Comparison of ENCODE assay signal across 8 mouse cellular contexts in genomic region chr10:122807127-122808105, GRCm38 (mm10).
DNase-seq lines count a peak whose midpoint lies in the region; ATAC-seq and TF ChIP-seq lines count a peak whose summit lies in the region.

No protein-coding gene starts in this region.

- 30% methylated on average over 9 of the region's 9 CpGs for WGBS in embryonic facial prominence, embryonic 11.5 days
- 21% methylated on average over 9 of the region's 9 CpGs for WGBS in heart, adult 2 months
- WGBS in limb, embryonic 10.5 days = 38% methylated on average over 9 of the region's 9 CpGs
- WGBS in stomach, embryonic 15.5 days = 32% methylated on average over 9 of the region's 9 CpGs

- no peak overlapping the region for H3K4me2 ChIP-seq in embryonic facial prominence, embryonic 11.5 days (ENCODE audit: low read depth, low read length)
- H3K4me2 ChIP-seq in myocyte (ENCODE audit: low read depth) = peak overlapping the region; percentile 87
- H3K4me2 ChIP-seq in stomach, embryonic 15.5 days = no peak overlapping the region

- H3K9me3 ChIP-seq in embryonic facial prominence, embryonic 11.5 days (replicated peaks; ENCODE audit: control insufficient read depth, low read length) = no peaks in the 10 kb centered on the region; the same call in 1 of the 2 replicates
- H3K9me3 ChIP-seq in limb, embryonic 10.5 days (replicated peaks) = no peaks in the 10 kb centered on the region
- no peaks in the 10 kb centered on the region for H3K9me3 ChIP-seq in stomach, embryonic 15.5 days

- ATAC-seq in embryonic facial prominence, embryonic 11.5 days (replicated peaks; ENCODE audit: insufficient number of reproducible peaks, low FRiP score, low TSS enrichment, low read depth) = no peak
- no peak for ATAC-seq in stomach, embryonic 15.5 days (ENCODE audit: insufficient read depth, low FRiP score, low read depth)

- H3K27ac ChIP-seq in embryonic facial prominence, embryonic 11.5 days (replicated peaks; ENCODE audit: low read depth, low read length) = 0 out of 2 replicates have a peak overlapping the region, but pooled peaks have one; percentile 48
- peak overlapping the region; percentile 63 for H3K27ac ChIP-seq in heart, adult 2 months
- peak overlapping the region; percentile 83 for H3K27ac ChIP-seq in limb, embryonic 10.5 days
- H3K27ac ChIP-seq in stomach, embryonic 15.5 days = peak overlapping the region; percentile 81

- TF ChIP-seq POLR2A in heart, adult 2 months (IDR thresholded peaks at IDR 0.05; ENCODE audit: insufficient read depth, low read depth, low read length) = no peak
- no peak for TF ChIP-seq POLR2A in myocyte (IDR thresholded peaks at IDR 0.05; ENCODE audit: insufficient read length, low read depth)

- no peaks in the 10 kb centered on the region for H3K27me3 ChIP-seq in embryonic facial prominence, embryonic 11.5 days (ENCODE audit: control insufficient read depth, insufficient read depth, low read length)
- H3K27me3 ChIP-seq in heart, adult 2 months (ENCODE audit: control insufficient read depth, insufficient read depth, low read length) = no peaks in the 10 kb centered on the region
- H3K27me3 ChIP-seq in limb, embryonic 10.5 days (ENCODE audit: low read depth, poor library complexity, severe bottlenecking) = no peaks in the 10 kb centered on the region
- no peaks in the 10 kb centered on the region for H3K27me3 ChIP-seq in myocyte (ENCODE audit: control insufficient read depth, insufficient read depth, insufficient read length)
- no peaks in the 10 kb centered on the region for H3K27me3 ChIP-seq in stomach, embryonic 15.5 days (replicated peaks)

- H3K9ac ChIP-seq in embryonic facial prominence, embryonic 11.5 days (replicated peaks; ENCODE audit: low read length) = no peak overlapping the region
- no peak overlapping the region for H3K9ac ChIP-seq in heart, adult 2 months (ENCODE audit: low read depth, low read length)
- H3K9ac ChIP-seq in stomach, embryonic 15.5 days = no peak overlapping the region

- H3K36me3 ChIP-seq in embryonic facial prominence, embryonic 11.5 days (replicated peaks; ENCODE audit: control insufficient read depth, insufficient read depth, low read depth, low read length) = no peaks in the 10 kb centered on the region
- H3K36me3 ChIP-seq in heart, adult 2 months (ENCODE audit: control insufficient read depth, insufficient read depth, low read length) = peaks cover 3% of the 10 kb centered on the region
- peaks cover 7% of the 10 kb centered on the region; the same call in 1 of the 2 replicates for H3K36me3 ChIP-seq in limb, embryonic 10.5 days
- no peaks in the 10 kb centered on the region for H3K36me3 ChIP-seq in myocyte (ENCODE audit: control insufficient read depth, insufficient read depth)
- no peaks in the 10 kb centered on the region for H3K36me3 ChIP-seq in stomach, embryonic 15.5 days

- 0 out of 2 replicates have a peak, but pooled peaks have one; percentile 52 for TF ChIP-seq EP300 in heart, adult 2 months (IDR thresholded peaks at IDR 0.05; ENCODE audit: insufficient read depth, low read depth, low read length)

- no peaks in the 10 kb centered on the region for H3K79me2 ChIP-seq in heart, adult 2 months (replicated peaks; ENCODE audit: control insufficient read depth, insufficient read depth, low read length)
- no peaks in the 10 kb centered on the region for H3K79me2 ChIP-seq in myocyte (ENCODE audit: control insufficient read depth, insufficient read depth)

- intact Hi-C loops in heart, adult 2 months (cut with DNase I) = loop anchor here (2.0 to 5.0 kb wide), 3 partner anchors 90 to 177 kb away; no protein-coding TSS in a partner anchor

- no peak overlapping the region for H3ac ChIP-seq in myocyte (ENCODE audit: control insufficient read depth, insufficient read length)

- DNase-seq in 416B (ENCODE audit: low read depth) = peak; percentile 91
- peak; percentile 85 for DNase-seq in adrenal gland, postnatal 14 days
- DNase-seq in embryonic facial prominence, embryonic 11.5 days (ENCODE audit: low spot score) = peak; percentile 84
- peak; percentile 79 for DNase-seq in heart, adult 2 months
- DNase-seq in kidney, adult 18-20 months = peak; percentile 76
- DNase-seq in limb, embryonic 10.5 days (ENCODE audit: low spot score) = peak; percentile 79

- no peaks in the 10 kb centered on the region for H3K4me1 ChIP-seq in embryonic facial prominence, embryonic 11.5 days (ENCODE audit: control insufficient read depth, insufficient read depth, low read length)
- H3K4me1 ChIP-seq in heart, adult 2 months (ENCODE audit: control insufficient read depth, insufficient read depth, low read length) = peaks cover 5% of the 10 kb centered on the region
- peaks cover 43% of the 10 kb centered on the region for H3K4me1 ChIP-seq in limb, embryonic 10.5 days
- 0 out of 2 replicates have a peak, but pooled peaks cover 5% of the 10 kb centered on the region for H3K4me1 ChIP-seq in stomach, embryonic 15.5 days

- H3K4me3 ChIP-seq in embryonic facial prominence, embryonic 11.5 days (ENCODE audit: low read depth, low read length) = no peak overlapping the region
- no peak overlapping the region for H3K4me3 ChIP-seq in heart, adult 2 months
- no peak overlapping the region for H3K4me3 ChIP-seq in limb, embryonic 10.5 days
- H3K4me3 ChIP-seq in myocyte = no peak overlapping the region
- H3K4me3 ChIP-seq in stomach, embryonic 15.5 days (replicated peaks) = no peak overlapping the region

- TF ChIP-seq CTCF in heart, adult 2 months (IDR thresholded peaks at IDR 0.05) = peak; percentile 98; the same call in 1 of the 2 replicates

TF ChIP-seq in myocyte, 11 proteins besides CTCF, POLR2A, EP300 and RAD21:
- TF ChIP-seq TCF3 (IDR thresholded peaks at IDR 0.05; ENCODE audit: insufficient read length, low read depth) (no peak), USF1 (IDR thresholded peaks at IDR 0.05; ENCODE audit: low read depth) (no peak), E2F4 (IDR thresholded peaks at IDR 0.05; ENCODE audit: insufficient read depth) (no peak), TCF12 (IDR thresholded peaks at IDR 0.05; ENCODE audit: insufficient read depth, poor library complexity, severe bottlenecking) (no peak), SRF (IDR thresholded peaks at IDR 0.05; ENCODE audit: control insufficient read depth, insufficient read length, low read depth) (no peak), MYOD1 (IDR thresholded peaks at IDR 0.05; ENCODE audit: control insufficient read depth in 1 of 3, insufficient read length in 2 of 3, low read depth in 2 of 3) (no peak)
